Mouse (Mus musculus) liver (tissue): Measurements from ENCODE around the gene Cc2d1a.

Experiments used
- DNase-seq: peaks from one replicate; pipeline ENCODE4 v3.0.0-alpha.2; 2020; ENCODE audit warnings: mixed read lengths

Cc2d1a gene

DNA sequence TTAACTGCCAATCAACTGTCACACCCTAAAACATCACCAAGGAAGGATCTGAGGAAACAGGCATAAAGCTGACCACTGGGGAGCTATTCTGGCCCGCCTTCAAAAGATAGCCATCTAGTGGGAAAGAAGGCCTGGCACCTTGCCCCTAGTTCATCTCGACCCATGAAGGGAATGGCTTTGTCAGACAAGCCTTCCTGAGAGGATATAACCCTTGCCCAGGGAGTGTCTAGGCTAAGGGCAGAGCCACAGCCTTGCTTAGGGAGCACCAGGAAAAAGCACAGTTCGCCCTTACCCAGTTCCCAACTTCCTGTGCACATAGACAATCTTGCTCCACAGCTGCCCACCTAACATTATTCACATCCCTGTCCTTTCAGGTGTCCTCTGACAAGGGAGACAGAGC, 44.1 kb downstream of the Cc2d1a start:
- DNase-seq, result no peak

- DNase-seq, result no peak
These were observed 46.1 kb downstream of the Cc2d1a start for GRCm38 (mm10) chr8:84101476-84102270.

- no peak for DNase-seq
These were observed 49.4 kb downstream of the Cc2d1a start for GRCm38 (mm10) chr8:84098376-84098775.

GRCm38 (mm10) chr8:84096061-84096460, 51.7 kb downstream of the Cc2d1a start:
- no peak for DNase-seq

DNA sequence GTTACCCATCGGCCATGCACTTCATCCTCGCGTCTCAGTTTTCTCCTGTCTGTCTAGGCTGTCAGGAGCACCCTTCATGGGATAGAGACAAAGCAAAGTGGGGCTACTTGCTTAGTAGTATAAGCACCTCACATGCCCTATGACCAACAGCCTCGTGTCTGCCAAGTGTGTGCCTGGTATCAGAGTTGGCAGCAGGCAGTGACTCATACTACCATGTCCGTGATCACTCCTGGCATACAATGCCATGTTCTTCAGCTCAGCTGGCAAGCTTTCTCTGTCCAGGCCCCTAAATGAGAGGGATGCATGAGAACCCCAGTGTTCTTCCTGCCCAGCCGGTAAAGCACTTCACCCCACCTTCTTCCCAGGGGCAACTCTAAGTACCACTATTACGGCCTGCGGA, 57.2 kb downstream of the Cc2d1a start:
- DNase-seq, result no peak

DNA sequence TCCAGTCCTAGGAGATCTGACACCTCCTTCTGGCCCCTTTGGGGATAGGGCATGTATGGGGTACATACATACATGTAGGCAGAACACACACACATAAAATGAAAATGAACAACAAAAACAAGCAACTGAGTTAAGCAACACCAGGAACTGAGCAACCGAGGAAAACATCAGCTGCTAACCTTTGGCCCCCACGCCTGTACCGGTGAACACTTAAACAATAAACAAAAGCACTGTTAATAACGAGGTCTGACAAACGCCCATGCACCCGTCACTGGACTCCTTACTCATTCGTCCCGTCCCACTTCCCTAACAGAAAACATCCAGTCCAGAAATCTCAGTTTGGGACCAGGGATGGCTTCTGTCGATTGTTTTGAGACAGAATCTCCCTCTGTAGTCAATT, 58.5 kb downstream of the Cc2d1a start:
- DNase-seq, result no peak

DNA sequence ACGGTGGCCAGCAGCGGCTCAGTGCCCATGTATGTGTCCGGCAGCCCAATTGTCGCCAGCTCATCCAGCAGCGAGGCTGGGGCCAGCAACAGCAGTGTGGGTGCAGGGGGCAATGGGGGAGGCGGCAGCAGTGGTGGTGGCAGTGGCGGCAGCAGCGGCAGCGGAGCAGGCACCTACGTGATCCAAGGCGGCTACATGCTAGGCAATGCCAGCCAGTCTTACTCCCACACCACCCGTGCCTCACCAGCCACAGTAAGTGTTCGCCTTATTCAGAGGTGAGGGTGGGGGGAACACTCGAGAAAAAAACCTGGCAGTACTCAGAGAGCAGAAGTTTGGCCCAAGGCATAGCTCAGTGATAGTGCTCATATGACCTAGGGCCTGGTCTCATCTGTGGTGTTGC, 59.9 kb downstream of the Cc2d1a start:
- no peak for DNase-seq

GRCm38 (mm10) chr8:84087156-84087555, 60.6 kb downstream of the Cc2d1a start:
- DNase-seq, result no peak

DNA sequence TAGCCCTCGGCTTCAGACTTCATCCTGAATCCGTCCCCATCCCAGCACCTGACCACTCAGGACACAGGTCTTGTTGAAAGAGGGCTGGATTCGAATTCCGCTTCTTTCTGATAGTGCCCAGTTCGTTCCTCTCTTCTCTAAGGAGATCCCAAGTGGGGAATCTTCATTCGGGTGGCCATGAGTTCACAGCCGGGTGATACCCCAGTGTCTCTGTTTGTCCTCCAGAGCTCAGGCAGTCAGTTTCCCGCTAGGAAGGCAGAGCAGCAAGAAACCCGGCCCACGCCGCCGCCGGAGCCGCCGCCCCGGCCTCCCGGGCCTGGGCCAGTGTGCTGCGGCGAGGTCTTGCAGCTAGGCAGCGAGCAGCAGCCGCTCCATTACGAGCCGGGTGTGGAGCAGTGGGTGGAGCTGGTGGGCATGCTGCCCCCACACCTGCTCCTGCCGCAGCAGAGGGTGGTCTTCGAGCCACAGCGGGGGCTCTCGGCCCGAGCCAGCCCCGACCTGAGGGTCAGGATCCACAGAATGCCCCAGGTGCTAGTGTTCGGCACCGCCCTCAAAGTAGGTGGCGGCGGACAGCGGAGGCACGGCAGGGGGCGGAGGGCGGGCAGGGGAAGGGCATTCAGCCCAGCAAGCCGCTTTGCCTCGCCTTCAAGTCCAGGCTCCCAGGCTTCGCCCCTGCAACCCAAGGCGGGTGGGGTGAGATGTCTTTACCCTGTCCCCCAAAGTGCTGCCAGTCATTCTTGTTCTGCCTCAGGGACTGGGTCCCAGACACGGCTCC, 63.2 kb downstream of the Cc2d1a start:
- no peak for DNase-seq

DNA sequence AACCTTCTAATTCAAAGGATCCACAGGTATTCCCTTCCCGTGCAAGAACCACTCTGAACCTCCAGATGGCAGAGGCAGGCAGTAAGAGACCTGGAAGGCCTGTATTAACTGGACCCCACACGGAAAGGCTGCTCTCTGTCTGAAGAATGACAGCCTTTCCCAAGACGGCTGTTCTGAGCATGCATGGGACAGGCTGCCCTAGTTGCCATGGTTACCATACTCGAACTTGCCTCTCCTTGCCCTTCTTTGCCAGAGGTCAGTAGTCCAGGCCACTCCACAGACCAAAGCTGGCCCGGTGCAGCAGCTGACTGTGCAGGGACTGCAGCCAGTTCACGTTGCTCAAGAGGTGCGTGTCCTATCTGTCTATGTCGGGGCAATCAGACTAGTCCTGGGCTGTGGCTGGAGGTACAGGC, 63.9 kb downstream of the Cc2d1a start:
- peak; percentile 30 for DNase-seq
